Mouse (Mus musculus) MEL (cell line): ENCODE measurements at regions not wholly inside any gene's neighbourhood (a gene's known extent, or its start where the extent isn't known, plus 50 kb on each side); places are given as distances from the start of the nearest gene placed in this dataset.

Experiments used
- CTCF ChIP-seq, 3 experiments: IDR thresholded peaks in 2 of 3; conservative IDR thresholded peaks in 1 of 3; 2 replicates each; pipeline ENCODE4 v1.5.1; 2011 to 2012; ENCODE audit warnings: low read length in 3 of 3, low read depth in 2 of 3, mild to moderate bottlenecking in 2 of 3, improper control_type of control experiment in 1 of 3, inconsistent platforms in 1 of 3, mixed read lengths in 1 of 3, moderate library complexity in 1 of 3; ENCODE audit not compliant: control insufficient read depth in 1 of 3, insufficient read depth in 1 of 3, poor library complexity in 1 of 3, severe bottlenecking in 1 of 3
- E2F4 ChIP-seq: IDR thresholded peaks from 2 replicates; pipeline ENCODE4 v1.6.1; 2011; ENCODE audit warnings: low read depth, low read length, improper control_type of control experiment, borderline replicate concordance
- EP300 ChIP-seq, 2 experiments: IDR thresholded peaks; 2 replicates each; pipeline ENCODE4 v1.6.1; 2011; ENCODE audit warnings: improper control_type of control experiment in 2 of 2, low read length in 2 of 2, low read depth in 1 of 2, mild to moderate bottlenecking in 1 of 2
- GABPA ChIP-seq: IDR thresholded peaks from 2 replicates; pipeline ENCODE4 v1.6.1; 2012; ENCODE audit warnings: low read depth, mild to moderate bottlenecking, inconsistent platforms, low read length, improper control_type of control experiment, moderate library complexity
- GATA1 ChIP-seq: IDR thresholded peaks from 2 replicates; pipeline ENCODE4 v1.6.1; 2011; ENCODE audit warnings: low read depth, low read length, improper control_type of control experiment
- MAZ ChIP-seq: IDR thresholded peaks from 2 replicates; pipeline ENCODE4 v1.6.1; 2012; ENCODE audit warnings: low read depth, mild to moderate bottlenecking, inconsistent platforms, low read length, improper control_type of control experiment
- MYC ChIP-seq: IDR thresholded peaks from 2 replicates; pipeline ENCODE4 v1.6.1; 2011; ENCODE audit warnings: low read depth, mild to moderate bottlenecking, low read length, improper control_type of control experiment, moderate library complexity
- POLR2A ChIP-seq, 2 experiments: IDR thresholded peaks; 2 replicates each; pipeline ENCODE4 v1.6.1; 2011 to 2012; ENCODE audit warnings: low read length in 2 of 2, mild to moderate bottlenecking in 2 of 2, control low read depth in 1 of 2, improper control_type of control experiment in 1 of 2, low read depth in 1 of 2, moderate library complexity in 1 of 2; ENCODE audit not compliant: control insufficient read depth in 1 of 2, insufficient read depth in 1 of 2, poor library complexity in 1 of 2
- RAD21 ChIP-seq: IDR thresholded peaks from 2 replicates; pipeline ENCODE4 v1.6.1; 2011; ENCODE audit warnings: mild to moderate bottlenecking, low read depth, low read length, improper control_type of control experiment
- TAL1 ChIP-seq: IDR thresholded peaks from 2 replicates; pipeline ENCODE4 v1.6.1; 2012; ENCODE audit warnings: mild to moderate bottlenecking, inconsistent platforms, low read length, moderate library complexity, mixed read lengths

GRCm38 (mm10) chr7:75040871-75041270 is 268.2 kb downstream of the Sv2b start:
- no peak for TF ChIP-seq GABPA
- TF ChIP-seq MAZ = no peak
- no peak for TF ChIP-seq E2F4
- TF ChIP-seq POLR2A (IDR thresholded peaks at IDR 0.05; ENCODE audit: control insufficient read depth in 1 of 2, insufficient read depth in 1 of 2, low read depth in 1 of 2, low read length in 2 of 2, poor library complexity in 1 of 2) = no peak
- TF ChIP-seq MYC = no peak
- TF ChIP-seq CTCF (IDR thresholded peaks at IDR 0.05 in 2 of 3, conservative IDR thresholded peaks at IDR 0.05 in 1 of 3; ENCODE audit: control insufficient read depth in 1 of 3, insufficient read depth in 1 of 3, low read depth in 2 of 3, low read length in 3 of 3, poor library complexity in 1 of 3, severe bottlenecking in 1 of 3) = no peak
- TF ChIP-seq EP300 (IDR thresholded peaks at IDR 0.05; ENCODE audit: low read depth in 1 of 2, low read length in 2 of 2) = no peak
- no peak for TF ChIP-seq GATA1
- TF ChIP-seq TAL1 = no peak
- no peak for TF ChIP-seq RAD21
